Mouse (Mus musculus) hindbrain, embryonic 14.5 days (tissue): ENCODE data around the gene Cd274. TPM values are rescaled to one million over a fixed set of nuclear protein-coding genes. Genes with fewer than 3 reads are reported as not detected.

ENCODE experiments used
- ATAC-seq: fragments of 200-750 bp; cut with Nextera tagmentation; 2 replicates; pipeline ENCODE4 v1.8.0; 2017; ENCODE audit warnings: moderate number of reproducible peaks, mild to moderate bottlenecking, moderate TSS enrichment, moderate library complexity; ENCODE audit not compliant: low FRiP score
- DNase-seq: peaks from one replicate; pipeline ENCODE4 v3.0.0-alpha.2; 2015; ENCODE audit warnings: low spot score
- H3K27ac ChIP-seq: fragments of 300-500 bp; sonication (generic); 2 replicates; pipeline ENCODE4 v1.5.1; 2014; ENCODE audit warnings: mild to moderate bottlenecking, moderate library complexity
- H3K27me3 ChIP-seq: fragments of 300-500 bp; sonication (generic); 2 replicates; pipeline ENCODE4 v1.6.1; 2014; ENCODE audit warnings: mild to moderate bottlenecking, low read length, mixed read lengths; ENCODE audit not compliant: control insufficient read depth, insufficient read depth
- H3K36me3 ChIP-seq: fragments of 300-500 bp; sonication (generic); replicated peaks from 2 replicates; pipeline ENCODE4 v1.6.1; 2014; ENCODE audit not compliant: control insufficient read depth, insufficient read depth
- H3K4me1 ChIP-seq: fragments of 300-500 bp; sonication (generic); replicated peaks from 2 replicates; pipeline ENCODE4 v1.6.1; 2014; ENCODE audit warnings: antibody characterized with exemption, low read length, mixed read lengths; ENCODE audit not compliant: control insufficient read depth, insufficient read depth
- H3K4me2 ChIP-seq: fragments of 300-500 bp; sonication (generic); replicated peaks from 2 replicates; pipeline ENCODE4 v1.6.1; 2014; ENCODE audit warnings: mild to moderate bottlenecking, moderate library complexity
- H3K4me3 ChIP-seq: fragments of 300-500 bp; sonication (generic); replicated peaks from 2 replicates; pipeline ENCODE4 v1.5.1; 2014; ENCODE audit warnings: mild to moderate bottlenecking, low read length
- H3K9ac ChIP-seq: fragments of 300-500 bp; sonication (generic); 2 replicates; pipeline ENCODE4 v1.6.1; 2014
- H3K9me3 ChIP-seq: fragments of 300-500 bp; sonication (generic); 2 replicates; pipeline ENCODE4 v1.6.1; 2016; ENCODE audit warnings: low read length; ENCODE audit not compliant: control insufficient read depth
- WGBS: fragments of 180-500 bp; shearing (Covaris S2); extraction: QIAGEN DNeasy Blood & Tissue Kit; methylation state at CpG from one replicate; pipeline ENCODE4 v1.1.7; 2014; 5-methylcytosine and 5-hydroxymethylcytosine counted together
- polyA plus RNA-seq: library from polyadenylated mRNA; unstranded; fragments of >200 nt; fragmentation: Nextera tagmentation; extraction: Ambion mirVana; gene quantifications from 2 replicates; pipeline ENCODE4 v1.2.1, GENCODE M21; 2014

Cd274 gene
- polyA plus RNA-seq, 1 experiment from 2014 or later, result 0.48 TPM

- Histone ChIP-seq H3K36me3 (no peaks in the 10 kb centered on the region), H3K9me3 (no peaks in the 10 kb centered on the region), H3K27me3 (no peaks in the 10 kb centered on the region), H3K4me1 (0 out of 2 replicates have a peak, but pooled peaks cover 9% of the 10 kb centered on the region), H3K9ac (no peak overlapping the region), H3K4me2 (no peak overlapping the region), H3K27ac (no peak overlapping the region), H3K4me3 (no peak overlapping the region)
- WGBS, result 93% methylated on average over 7 of the region's 7 CpGs
- ATAC-seq, result no peak
- DNase-seq, result no peak
Measured at GRCm38 (mm10) chr19:29370545-29371283, 3.5 kb downstream of the Cd274 start.

- Histone ChIP-seq H3K9ac (no peak overlapping the region), H3K4me2 (no peak overlapping the region), H3K36me3 (no peaks in the 10 kb centered on the region), H3K4me3 (no peak overlapping the region), H3K27ac (no peak overlapping the region), H3K4me1 (0 out of 2 replicates have a peak, but pooled peaks cover 9% of the 10 kb centered on the region), H3K9me3 (no peaks in the 10 kb centered on the region), H3K27me3 (no peaks in the 10 kb centered on the region)
- ATAC-seq (no peak), DNase-seq (no peak)
- 84% methylated on average over 18 of the region's 18 CpGs for WGBS
Measured at GRCm38 (mm10) chr19:29371284-29372081, 4.2 kb downstream of the Cd274 start.

GRCm38 (mm10) chr19:29372138-29372537, 4.9 kb downstream of the Cd274 start:
- H3K9me3 ChIP-seq, result no peaks in the 10 kb centered on the region
- 85% methylated on average over 4 of the region's 4 CpGs for WGBS
- no peak overlapping the region for H3K9ac ChIP-seq
- H3K4me2 ChIP-seq, result no peak overlapping the region
- no peak for DNase-seq
- no peak overlapping the region for H3K27ac ChIP-seq
- no peaks in the 10 kb centered on the region for H3K36me3 ChIP-seq
- H3K27me3 ChIP-seq, result no peaks in the 10 kb centered on the region
- ATAC-seq, result no peak
- 0 out of 2 replicates have a peak, but pooled peaks cover 5% of the 10 kb centered on the region for H3K4me1 ChIP-seq
- no peak overlapping the region for H3K4me3 ChIP-seq

- H3K4me1 ChIP-seq, result 0 out of 2 replicates have a peak, but pooled peaks cover under 1% of the 10 kb centered on the region
- 96% methylated on average over 3 of the region's 3 CpGs for WGBS
- no peak for ATAC-seq
Measured at GRCm38 (mm10) chr19:29372621-29373020, 5.4 kb downstream of the Cd274 start.

GRCm38 (mm10) chr19:29373438-29373837, 6.2 kb downstream of the Cd274 start:
- H3K9me3 ChIP-seq, result no peaks in the 10 kb centered on the region
- peak overlapping the region; percentile 25; the same call in 1 of the 2 replicates for H3K9ac ChIP-seq
- peak overlapping the region; percentile 35 for H3K4me2 ChIP-seq
- 0 out of 2 replicates have a peak overlapping the region, but pooled peaks have one; percentile 1 for H3K4me3 ChIP-seq
- no peaks in the 10 kb centered on the region for H3K36me3 ChIP-seq
- ATAC-seq, result no peak
- 35% methylated on average over 11 of the region's 11 CpGs for WGBS
- H3K27me3 ChIP-seq, result no peaks in the 10 kb centered on the region
- no peak overlapping the region for H3K27ac ChIP-seq
- no peaks in the 10 kb centered on the region for H3K4me1 ChIP-seq
- DNase-seq, result no peak

More at GRCm38 (mm10) chr19:29372621-29373020, 5.4 kb downstream of the Cd274 start:
- Histone ChIP-seq H3K4me3 (no peak overlapping the region), H3K9ac (no peak overlapping the region), H3K27me3 (no peaks in the 10 kb centered on the region), H3K9me3 (no peaks in the 10 kb centered on the region), H3K27ac (no peak overlapping the region), H3K4me2 (no peak overlapping the region), H3K36me3 (no peaks in the 10 kb centered on the region)
- no peak for DNase-seq

- H3K4me1 ChIP-seq, result no peaks in the 10 kb centered on the region
- no peak for ATAC-seq
- 93% methylated on average over 9 of the region's 9 CpGs for WGBS
Measured at GRCm38 (mm10) chr19:29374947-29375346, 7.7 kb downstream of the Cd274 start.

GRCm38 (mm10) chr19:29376382-29376781, 9.1 kb downstream of the Cd274 start:
- 76% methylated on average over 3 of the region's 3 CpGs for WGBS
- Histone ChIP-seq H3K9me3 (no peaks in the 10 kb centered on the region), H3K4me2 (no peak overlapping the region), H3K4me3 (no peak overlapping the region), H3K4me1 (no peaks in the 10 kb centered on the region), H3K27ac (no peak overlapping the region), H3K36me3 (no peaks in the 10 kb centered on the region), H3K27me3 (no peaks in the 10 kb centered on the region), H3K9ac (no peak overlapping the region)
- ATAC-seq (no peak), DNase-seq (no peak)

More at GRCm38 (mm10) chr19:29374947-29375346, 7.7 kb downstream of the Cd274 start:
- Histone ChIP-seq H3K4me3 (no peak overlapping the region), H3K4me2 (no peak overlapping the region), H3K9ac (no peak overlapping the region), H3K27ac (no peak overlapping the region), H3K36me3 (no peaks in the 10 kb centered on the region), H3K27me3 (no peaks in the 10 kb centered on the region), H3K9me3 (no peaks in the 10 kb centered on the region)
- DNase-seq, result no peak

GRCm38 (mm10) chr19:29379839-29380603, 12.8 kb downstream of the Cd274 start:
- H3K9ac ChIP-seq, result no peak overlapping the region
- WGBS, result 93% methylated on average over 14 of the region's 14 CpGs
- no peaks in the 10 kb centered on the region for H3K27me3 ChIP-seq
- H3K4me3 ChIP-seq, result no peak overlapping the region
- H3K4me1 ChIP-seq, result no peaks in the 10 kb centered on the region
- H3K9me3 ChIP-seq, result no peaks in the 10 kb centered on the region
- no peak overlapping the region for H3K4me2 ChIP-seq
- DNase-seq (no peak), ATAC-seq (no peak)
- no peaks in the 10 kb centered on the region for H3K36me3 ChIP-seq
- H3K27ac ChIP-seq, result no peak overlapping the region

GRCm38 (mm10) chr19:29383368-29383767, 16.1 kb downstream of the Cd274 start:
- Histone ChIP-seq H3K27ac (no peak overlapping the region), H3K4me3 (no peak overlapping the region), H3K36me3 (no peaks in the 10 kb centered on the region), H3K4me1 (no peaks in the 10 kb centered on the region), H3K4me2 (no peak overlapping the region), H3K27me3 (no peaks in the 10 kb centered on the region), H3K9me3 (no peaks in the 10 kb centered on the region), H3K9ac (no peak overlapping the region)
- DNase-seq (no peak), ATAC-seq (no peak)
- 95% methylated on average over 5 of the region's 5 CpGs for WGBS
